Mouse (Mus musculus): Measurements from ENCODE around the gene Dach1. TPM values are rescaled to one million over a fixed set of nuclear protein-coding genes. Genes with fewer than 3 reads are reported as not detected.

The Dach1 gene
- polyA plus RNA-seq, 1 experiment = 0.52 TPM

DNA sequence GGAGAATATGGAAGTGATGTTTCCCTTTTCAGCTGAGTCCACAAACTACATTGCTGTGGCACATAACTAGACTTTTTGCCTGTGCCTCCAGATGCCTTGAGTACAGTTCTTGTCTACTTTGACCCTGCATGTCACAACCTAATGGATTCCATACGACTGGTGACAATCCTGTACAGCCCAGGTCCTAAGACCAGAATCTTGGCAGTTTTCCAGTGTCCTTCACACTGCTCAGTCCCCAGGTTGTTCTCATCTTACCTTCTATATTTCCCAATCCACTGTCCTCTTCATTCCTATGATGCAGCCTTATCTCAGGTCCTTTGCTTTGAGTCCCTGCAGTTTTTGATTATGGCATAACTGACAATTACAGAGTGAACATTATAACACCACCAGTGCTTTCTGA is 131.0 kb downstream of the Dach1 start:
- H3K9me3 ChIP-seq (replicated peaks; ENCODE audit: control insufficient read depth, insufficient read depth, low read length, poor library complexity, severe bottlenecking) = no peaks in the 10 kb centered on the region
- H3K27ac ChIP-seq (ENCODE audit: insufficient read depth, low read length) = no peak overlapping the region
- TF ChIP-seq CTCF (IDR thresholded peaks at IDR 0.05; ENCODE audit: low read depth, low read length) (no peak), POLR2A (IDR thresholded peaks at IDR 0.05; ENCODE audit: insufficient read depth, low read length) (no peak), EP300 (IDR thresholded peaks at IDR 0.05; ENCODE audit: insufficient read depth, low read depth, low read length) (no peak)
- no peak overlapping the region for H3K4me3 ChIP-seq (ENCODE audit: low read depth, low read length)
- H3K36me3 ChIP-seq (ENCODE audit: control insufficient read depth, insufficient read depth, low read length, poor library complexity, severe bottlenecking) = no peaks in the 10 kb centered on the region
- no peak overlapping the region for H3K9ac ChIP-seq (ENCODE audit: low read depth, poor library complexity, severe bottlenecking)
- H3K4me1 ChIP-seq (ENCODE audit: control insufficient read depth, insufficient read depth, low read length) = no peaks in the 10 kb centered on the region
- H3K27me3 ChIP-seq (ENCODE audit: control insufficient read depth, insufficient read depth, low read length, poor library complexity, severe bottlenecking) = no peaks in the 10 kb centered on the region

DNA sequence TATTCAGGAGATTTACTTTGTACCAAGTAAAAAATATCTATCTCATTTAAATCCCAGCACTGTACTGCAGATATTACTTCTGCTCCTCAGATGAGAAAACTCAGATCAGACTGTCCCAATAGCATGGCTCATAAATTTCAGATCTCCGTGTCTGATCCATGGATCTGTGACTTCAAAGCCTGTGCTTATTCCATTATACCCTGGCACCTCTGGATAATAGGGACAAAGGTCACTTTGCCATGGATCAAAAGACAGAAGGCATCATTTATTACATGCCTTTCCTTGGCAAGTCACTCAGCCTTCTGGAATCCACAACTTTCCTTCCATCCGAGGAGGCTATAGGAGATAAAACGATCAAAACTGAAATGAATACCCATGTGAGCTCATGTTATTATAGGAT is 132.4 kb downstream of the Dach1 start:
- Histone ChIP-seq H3K27me3 (ENCODE audit: control insufficient read depth, insufficient read depth, low read length, poor library complexity, severe bottlenecking) (no peaks in the 10 kb centered on the region), H3K9ac (ENCODE audit: low read depth, poor library complexity, severe bottlenecking) (no peak overlapping the region), H3K27ac (ENCODE audit: insufficient read depth, low read length) (no peak overlapping the region), H3K9me3 (replicated peaks; ENCODE audit: control insufficient read depth, insufficient read depth, low read length, poor library complexity, severe bottlenecking) (no peaks in the 10 kb centered on the region), H3K4me3 (ENCODE audit: low read depth, low read length) (no peak overlapping the region), H3K36me3 (ENCODE audit: control insufficient read depth, insufficient read depth, low read length, poor library complexity, severe bottlenecking) (no peaks in the 10 kb centered on the region), H3K4me1 (ENCODE audit: control insufficient read depth, insufficient read depth, low read length) (no peaks in the 10 kb centered on the region)
- TF ChIP-seq CTCF (IDR thresholded peaks at IDR 0.05; ENCODE audit: low read depth, low read length) = no peak

DNA sequence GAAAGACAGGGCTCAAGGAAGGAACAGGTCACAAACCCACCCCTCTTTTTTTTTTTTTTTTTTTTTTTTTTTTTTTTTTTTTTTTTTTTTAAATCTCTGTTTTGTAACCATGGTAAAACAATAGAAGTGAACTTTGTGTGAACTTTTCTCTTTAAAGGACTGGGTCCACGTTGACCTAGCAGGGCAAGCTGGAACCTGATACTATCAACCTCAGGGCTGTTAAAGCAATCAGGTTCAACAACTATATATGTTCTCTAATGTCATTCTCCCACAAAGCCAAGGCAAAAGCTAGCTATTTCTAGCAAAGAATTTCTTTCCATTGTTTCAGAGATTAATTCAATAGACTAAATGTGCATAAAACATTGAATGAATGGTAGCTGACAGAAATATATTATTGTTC is 134.3 kb downstream of the Dach1 start:
- Histone ChIP-seq H3K36me3 (ENCODE audit: control insufficient read depth, insufficient read depth, low read length, poor library complexity, severe bottlenecking) (no peaks in the 10 kb centered on the region), H3K9me3 (replicated peaks; ENCODE audit: control insufficient read depth, insufficient read depth, low read length, poor library complexity, severe bottlenecking) (no peaks in the 10 kb centered on the region), H3K4me1 (ENCODE audit: control insufficient read depth, insufficient read depth, low read length) (no peaks in the 10 kb centered on the region), H3K27me3 (ENCODE audit: control insufficient read depth, insufficient read depth, low read length, poor library complexity, severe bottlenecking) (no peaks in the 10 kb centered on the region), H3K27ac (ENCODE audit: insufficient read depth, low read length) (no peak overlapping the region), H3K9ac (ENCODE audit: low read depth, poor library complexity, severe bottlenecking) (no peak overlapping the region), H3K4me3 (ENCODE audit: low read depth, low read length) (no peak overlapping the region)
- no peak for TF ChIP-seq CTCF (IDR thresholded peaks at IDR 0.05; ENCODE audit: low read depth, low read length)
- no peak for TF ChIP-seq POLR2A (IDR thresholded peaks at IDR 0.05; ENCODE audit: insufficient read depth, low read length)
- no peak for TF ChIP-seq EP300 (IDR thresholded peaks at IDR 0.05; ENCODE audit: insufficient read depth, low read depth, low read length)

DNA sequence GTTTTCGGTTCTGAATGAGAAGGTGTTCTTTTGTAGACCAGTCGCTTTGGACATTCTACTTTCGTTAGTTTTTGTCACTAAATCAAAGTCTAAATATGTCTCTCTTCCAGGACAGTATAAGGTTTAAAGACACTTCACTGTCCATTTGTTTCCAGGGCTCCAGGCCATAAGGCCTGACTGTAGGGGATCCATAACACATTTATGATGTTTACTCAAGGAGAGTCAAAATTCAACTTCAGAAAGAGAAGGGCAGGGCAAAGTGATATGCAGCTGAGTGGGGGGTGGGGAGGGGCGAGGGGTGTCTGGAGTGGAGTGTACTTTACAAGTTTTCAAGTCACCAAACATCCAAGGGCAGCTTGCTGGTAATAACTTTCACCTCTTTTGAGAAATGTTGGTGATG is 146.0 kb downstream of the Dach1 start:
- H3K4me1 ChIP-seq (ENCODE audit: control insufficient read depth, insufficient read depth, low read length) = peaks cover 2% of the 10 kb centered on the region
- no peaks in the 10 kb centered on the region for H3K9me3 ChIP-seq (replicated peaks; ENCODE audit: control insufficient read depth, insufficient read depth, low read length, poor library complexity, severe bottlenecking)
- no peak overlapping the region for H3K9ac ChIP-seq (ENCODE audit: low read depth, poor library complexity, severe bottlenecking)
- no peak overlapping the region for H3K4me3 ChIP-seq (ENCODE audit: low read depth, low read length)
- TF ChIP-seq EP300 (IDR thresholded peaks at IDR 0.05; ENCODE audit: insufficient read depth, low read depth, low read length) = no peak
- no peak for TF ChIP-seq POLR2A (IDR thresholded peaks at IDR 0.05; ENCODE audit: insufficient read depth, low read length)
- no peak for TF ChIP-seq CTCF (IDR thresholded peaks at IDR 0.05; ENCODE audit: low read depth, low read length)
- no peaks in the 10 kb centered on the region for H3K27me3 ChIP-seq (ENCODE audit: control insufficient read depth, insufficient read depth, low read length, poor library complexity, severe bottlenecking)
- H3K36me3 ChIP-seq (ENCODE audit: control insufficient read depth, insufficient read depth, low read length, poor library complexity, severe bottlenecking) = no peaks in the 10 kb centered on the region
- H3K27ac ChIP-seq (ENCODE audit: insufficient read depth, low read length) = no peak overlapping the region

DNA sequence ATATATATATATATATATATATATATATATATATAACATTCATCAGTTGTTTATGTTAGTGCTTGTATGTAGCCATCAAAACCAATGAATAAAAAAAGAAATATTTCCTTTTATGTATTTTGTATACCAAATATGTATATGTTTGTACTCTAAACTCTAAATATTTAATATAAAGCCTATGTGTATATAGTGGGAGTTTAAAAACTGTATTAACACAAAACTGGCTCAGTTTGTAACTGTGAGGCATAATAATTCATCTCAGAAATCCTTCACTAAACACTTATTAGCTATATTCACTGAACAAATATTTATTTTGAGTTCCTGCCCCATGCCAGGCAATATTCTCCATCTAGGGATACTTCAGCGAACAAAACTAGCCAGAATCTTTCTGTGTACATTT is 155.5 kb downstream of the Dach1 start:
- no peaks in the 10 kb centered on the region for H3K36me3 ChIP-seq (ENCODE audit: control insufficient read depth, insufficient read depth, low read length, poor library complexity, severe bottlenecking)
- H3K9me3 ChIP-seq (replicated peaks; ENCODE audit: control insufficient read depth, insufficient read depth, low read length, poor library complexity, severe bottlenecking) = no peaks in the 10 kb centered on the region

DNA sequence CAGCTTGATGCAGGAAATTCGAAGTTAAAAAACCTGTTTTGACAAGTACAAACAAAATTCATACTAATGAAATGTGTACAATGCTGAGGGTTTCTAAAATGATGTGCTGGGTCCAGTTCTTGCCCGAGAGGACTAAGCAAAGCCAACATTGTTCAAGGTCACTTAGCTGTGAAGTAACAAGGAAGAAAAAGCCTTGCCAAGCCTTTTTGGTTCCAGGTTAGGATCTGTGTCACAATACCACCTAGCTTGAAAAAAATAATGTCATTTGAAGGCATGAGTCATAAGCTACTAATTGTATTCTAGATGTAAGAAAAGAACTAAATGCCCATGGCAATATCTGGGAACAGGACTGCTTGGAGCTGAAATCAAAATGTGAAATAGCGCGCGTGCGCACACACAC is 161.1 kb downstream of the Dach1 start:
- Histone ChIP-seq H3K9ac (ENCODE audit: low read depth, poor library complexity, severe bottlenecking) (no peak overlapping the region), H3K4me3 (ENCODE audit: low read depth, low read length) (no peak overlapping the region), H3K27me3 (ENCODE audit: control insufficient read depth, insufficient read depth, low read length, poor library complexity, severe bottlenecking) (no peaks in the 10 kb centered on the region), H3K4me1 (ENCODE audit: control insufficient read depth, insufficient read depth, low read length) (no peaks in the 10 kb centered on the region), H3K9me3 (replicated peaks; ENCODE audit: control insufficient read depth, insufficient read depth, low read length, poor library complexity, severe bottlenecking) (no peaks in the 10 kb centered on the region), H3K36me3 (ENCODE audit: control insufficient read depth, insufficient read depth, low read length, poor library complexity, severe bottlenecking) (no peaks in the 10 kb centered on the region), H3K27ac (ENCODE audit: insufficient read depth, low read length) (no peak overlapping the region)
- TF ChIP-seq POLR2A (IDR thresholded peaks at IDR 0.05; ENCODE audit: insufficient read depth, low read length) = no peak
- TF ChIP-seq EP300 (IDR thresholded peaks at IDR 0.05; ENCODE audit: insufficient read depth, low read depth, low read length) = no peak
- TF ChIP-seq CTCF (IDR thresholded peaks at IDR 0.05; ENCODE audit: low read depth, low read length) = no peak

More for the DNA sequence above, 155.5 kb downstream of the Dach1 start:
- no peaks in the 10 kb centered on the region for H3K4me1 ChIP-seq (ENCODE audit: control insufficient read depth, insufficient read depth, low read length)
- H3K9ac ChIP-seq (ENCODE audit: low read depth, poor library complexity, severe bottlenecking) = no peak overlapping the region
- no peak for TF ChIP-seq POLR2A (IDR thresholded peaks at IDR 0.05; ENCODE audit: insufficient read depth, low read length)
- H3K4me3 ChIP-seq (ENCODE audit: low read depth, low read length) = no peak overlapping the region
- no peaks in the 10 kb centered on the region for H3K27me3 ChIP-seq (ENCODE audit: control insufficient read depth, insufficient read depth, low read length, poor library complexity, severe bottlenecking)
- no peak overlapping the region for H3K27ac ChIP-seq (ENCODE audit: insufficient read depth, low read length)

All from ES-Bruce4 (cell line).